Mouse (Mus musculus) neural tube, embryonic 10.5 days (tissue): ENCODE measurements around the gene Bcas3.
A peak's percentile ranks its signal among the peaks of the same experiment; 100 is the strongest.

Experiments used
- DNase-seq: peaks from one replicate; pipeline ENCODE4 v3.0.0-alpha.2; 2017; ENCODE audit warnings: low spot score; ENCODE audit errors: extremely low spot score

Bcas3 gene

GRCm38 (mm10) chr11:85838424-85839257 is 485.7 kb downstream of the Bcas3 start:
- no peak for DNase-seq

GRCm38 (mm10) chr11:85839258-85840030 is 486.5 kb downstream of the Bcas3 start:
- DNase-seq, result peak; percentile 58

DNA sequence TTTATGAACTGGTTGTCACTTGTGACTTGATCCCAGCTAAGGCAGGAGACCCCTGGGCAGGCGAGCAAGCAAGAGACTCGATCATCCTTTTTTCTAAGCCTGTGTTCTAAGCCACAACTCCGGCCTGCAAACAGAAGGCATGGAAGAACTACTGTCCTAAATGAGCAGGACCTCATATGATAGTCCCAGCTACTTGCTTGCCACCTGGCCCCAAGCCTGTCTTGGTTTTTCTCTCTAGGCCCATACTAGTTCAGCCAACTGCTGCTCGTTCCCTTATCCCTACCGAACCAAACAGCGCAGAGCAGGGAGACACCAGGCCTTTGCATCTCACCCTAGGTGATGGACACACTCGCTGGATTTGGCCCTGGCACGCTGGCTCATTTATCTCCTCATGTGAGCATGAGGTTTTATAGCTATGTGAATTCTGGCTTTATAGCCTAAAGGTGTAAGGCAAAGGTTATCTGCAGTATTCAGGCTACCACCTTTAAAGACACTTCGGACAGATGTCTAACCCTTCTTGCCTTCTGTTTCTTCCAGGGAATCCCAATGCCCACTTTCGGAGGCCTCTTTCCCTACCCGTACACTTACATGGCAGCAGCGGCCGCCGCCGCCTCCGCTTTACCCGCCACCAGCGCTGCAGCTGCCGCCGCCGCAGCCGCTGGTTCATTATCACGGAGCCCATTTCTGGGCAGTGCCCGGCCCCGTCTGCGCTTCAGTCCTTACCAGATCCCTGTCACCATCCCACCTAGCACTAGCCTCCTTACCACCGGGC is 487.2 kb downstream of the Bcas3 start:
- DNase-seq, result peak; percentile 63

- DNase-seq, result no peak
These were observed 487.8 kb downstream of the Bcas3 start for GRCm38 (mm10) chr11:85840803-85841145.

GRCm38 (mm10) chr11:85841211-85841681 is 488.3 kb downstream of the Bcas3 start:
- DNase-seq, result peak; percentile 58

DNA sequence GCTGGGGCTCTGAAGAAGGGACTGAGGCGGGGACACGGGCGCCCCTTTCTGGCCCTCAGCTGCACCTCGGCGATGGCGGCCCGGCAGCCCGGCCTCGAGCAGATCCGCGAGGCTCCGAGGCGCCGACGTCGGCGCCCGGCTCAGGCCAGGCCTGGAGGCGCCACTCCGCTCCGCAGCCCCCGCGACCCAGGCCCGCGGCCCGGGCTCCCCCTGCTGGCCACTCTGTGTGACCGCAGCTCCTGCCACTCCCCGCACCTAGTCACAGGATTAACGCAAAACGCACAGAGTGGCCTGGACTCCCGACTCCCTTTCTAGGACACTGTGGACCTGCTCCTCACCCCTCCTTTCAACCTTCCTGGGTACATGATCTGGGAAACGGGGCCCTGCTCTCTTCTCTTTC is 489.0 kb downstream of the Bcas3 start:
- DNase-seq, result peak; percentile 87

DNA sequence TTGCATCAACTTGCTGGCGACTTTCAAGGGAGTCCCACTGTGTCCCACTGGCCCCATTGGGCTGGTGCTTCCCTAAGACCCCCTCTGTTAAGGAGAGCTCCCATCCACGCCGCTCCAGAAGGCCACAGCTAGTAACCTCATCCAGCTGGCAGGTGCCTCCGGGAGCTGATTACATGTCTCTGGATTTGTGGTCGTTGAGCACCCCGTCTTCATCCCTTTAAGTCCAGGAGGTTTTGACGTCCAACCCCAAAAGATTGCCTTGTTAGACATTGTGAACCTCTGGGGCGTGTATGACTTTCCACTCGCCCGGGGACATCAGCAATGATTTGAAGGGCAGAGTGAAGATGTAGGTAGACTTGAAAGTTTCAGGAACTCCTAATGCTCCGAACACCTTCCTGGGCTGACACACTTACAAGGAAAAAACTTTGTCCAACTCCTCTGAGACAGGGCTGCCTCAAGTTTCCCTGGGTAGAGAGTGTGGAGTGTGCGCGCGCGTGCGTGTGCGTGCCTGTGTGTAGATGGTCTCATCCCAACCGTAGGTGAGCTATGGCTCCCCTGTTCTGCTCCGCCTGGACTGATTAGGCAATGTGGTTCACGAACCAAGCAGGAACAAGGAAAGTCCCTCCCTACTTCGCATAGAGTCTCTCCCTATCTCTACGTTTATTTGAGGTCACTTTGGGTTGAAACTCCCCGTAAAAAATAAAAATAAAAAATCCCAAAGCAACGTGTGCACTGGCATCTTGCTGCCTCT is 489.8 kb downstream of the Bcas3 start:
- DNase-seq, result peak; percentile 45

DNA sequence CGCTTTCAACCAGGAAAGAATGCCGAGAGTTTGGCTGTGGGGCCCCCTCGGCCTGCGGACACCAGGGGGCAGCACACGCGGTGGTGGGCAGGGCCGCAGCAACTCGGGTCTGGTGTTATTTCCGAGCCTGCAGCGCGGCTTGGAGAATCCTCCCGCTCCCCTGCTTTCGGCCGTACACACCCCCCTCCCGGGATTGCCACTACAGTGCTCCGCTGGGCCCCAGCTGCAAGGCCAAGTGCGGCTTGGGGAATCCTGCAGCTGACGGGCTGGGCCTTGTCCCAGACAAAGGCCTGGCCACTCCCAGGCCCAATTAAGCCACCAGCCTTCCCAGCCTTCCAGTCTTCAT is 490.4 kb downstream of the Bcas3 start:
- peak; percentile 83 for DNase-seq

DNA sequence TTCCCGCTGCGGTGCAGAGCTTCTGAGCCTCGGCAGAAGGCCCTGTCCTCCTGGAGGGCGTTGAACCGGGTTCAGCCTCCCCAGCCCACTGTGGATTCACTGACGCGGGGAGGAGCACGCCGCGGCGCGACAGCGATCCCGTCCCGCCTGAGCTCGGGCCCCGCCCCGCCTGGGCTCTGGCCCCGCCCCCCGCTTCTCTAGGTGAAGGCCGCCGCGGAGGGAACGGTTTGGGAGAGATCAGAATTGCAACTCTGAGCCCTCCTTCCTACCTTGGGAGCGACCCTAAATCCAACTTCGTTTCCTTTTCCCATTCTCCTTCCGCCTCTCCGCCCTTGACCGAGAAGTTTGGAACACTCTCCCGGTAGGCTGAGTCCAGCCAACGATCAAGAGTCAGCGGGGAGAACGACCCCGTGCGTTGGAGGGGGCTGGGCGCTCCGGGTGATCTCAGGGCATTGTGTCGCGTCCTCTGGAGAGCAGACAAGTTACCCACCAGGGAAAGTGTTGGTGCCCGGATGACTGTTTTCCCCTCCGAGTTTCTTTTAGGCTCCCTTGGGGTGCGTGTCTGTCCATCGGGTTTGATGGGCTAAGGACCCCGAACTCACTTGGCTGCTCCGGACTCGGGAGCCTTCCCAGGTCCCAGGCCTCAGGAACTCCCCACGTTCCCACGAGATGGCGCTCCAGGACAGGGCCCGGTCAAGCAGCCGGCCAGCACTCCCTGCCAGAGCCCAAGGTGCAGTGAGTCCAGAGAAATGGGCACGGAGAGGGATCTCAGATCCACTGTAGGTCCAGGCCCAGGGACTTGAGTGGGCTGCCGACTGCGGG is 491.4 kb downstream of the Bcas3 start:
- peak; percentile 95 for DNase-seq

DNA sequence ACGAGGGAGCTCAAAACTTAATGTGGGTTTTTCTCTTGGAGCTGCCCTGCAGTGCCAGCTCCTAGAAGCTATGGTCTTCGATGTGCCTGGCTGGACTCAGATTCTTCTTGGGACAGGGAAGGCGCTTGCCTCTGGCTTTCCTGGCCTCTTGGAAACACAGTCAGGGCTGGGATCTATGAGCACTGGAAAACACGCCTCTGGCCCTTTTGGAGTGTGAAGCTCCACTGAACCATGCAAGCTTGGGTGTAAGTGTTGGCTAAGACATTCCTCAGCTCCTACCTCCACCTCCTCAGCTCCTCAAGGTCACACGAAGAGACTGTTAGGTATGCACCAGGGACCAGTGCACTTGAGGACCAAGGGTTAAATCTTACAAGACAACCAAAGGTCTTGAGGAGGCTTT is 492.0 kb downstream of the Bcas3 start:
- no peak for DNase-seq

DNA sequence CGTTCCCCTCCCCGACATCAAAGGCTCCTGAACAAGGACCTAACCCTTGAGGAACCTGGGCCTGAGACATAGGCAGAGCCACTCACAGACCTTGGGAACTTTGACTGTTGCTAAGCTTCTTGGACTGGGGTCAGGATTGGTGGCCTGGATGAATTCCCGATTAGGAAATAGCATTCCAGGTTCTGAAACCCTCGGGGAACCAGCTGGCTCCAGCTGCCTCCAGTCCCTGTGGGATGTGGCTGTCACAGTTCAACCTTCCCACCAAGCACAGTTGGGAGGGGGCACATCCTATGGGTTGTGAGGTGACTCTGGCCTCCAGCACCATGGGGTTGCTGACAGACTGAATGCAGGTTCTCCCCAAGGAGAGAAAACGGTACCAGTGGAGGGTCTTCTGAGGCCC is 493.0 kb downstream of the Bcas3 start:
- no peak for DNase-seq

- DNase-seq, result no peak
These were observed 493.5 kb downstream of the Bcas3 start for GRCm38 (mm10) chr11:85846509-85846908.

DNA sequence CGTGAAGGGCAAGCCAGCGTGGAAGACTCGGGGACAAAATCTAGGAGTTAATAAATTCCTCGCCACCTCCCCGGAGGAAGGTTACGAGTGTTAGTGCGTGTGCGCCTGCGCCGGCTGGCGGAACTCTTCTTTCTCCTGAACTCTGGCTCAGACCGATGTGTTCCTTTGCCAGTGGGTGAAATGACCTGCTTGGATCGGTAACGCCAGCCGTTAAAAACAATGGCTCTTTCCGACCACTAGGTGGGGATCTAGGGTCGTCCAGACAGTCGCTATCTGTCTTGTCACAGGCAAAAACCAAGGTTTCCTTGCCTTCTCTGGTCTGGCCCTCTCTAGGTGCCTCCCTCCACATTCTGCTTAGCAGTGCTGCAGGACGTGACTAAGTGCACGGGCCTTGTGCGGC is 496.1 kb downstream of the Bcas3 start:
- peak; percentile 83 for DNase-seq

DNA sequence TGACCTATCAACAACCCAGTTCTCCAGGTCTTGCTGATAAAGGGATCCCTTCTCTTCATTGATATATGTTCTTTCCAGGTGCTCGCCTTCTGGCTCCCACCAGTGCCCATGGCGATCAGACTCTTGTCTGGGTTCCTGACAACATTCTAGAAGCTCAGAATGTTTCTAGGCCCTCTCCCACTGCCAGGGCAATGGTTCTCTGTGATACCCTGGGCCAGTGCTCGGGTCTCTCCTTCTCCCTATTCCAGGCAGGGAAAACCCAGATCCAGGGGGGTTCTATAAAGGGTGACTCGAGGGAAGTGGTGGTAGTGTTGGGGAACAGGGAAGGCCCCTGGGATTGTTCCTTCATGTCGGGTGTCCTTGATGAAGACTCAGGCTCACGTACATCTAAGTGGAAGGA is 497.3 kb downstream of the Bcas3 start, which contains the start of gene Gm11444:
TSS of gene Gm11444 (minus strand) at position 101 of the 400 bp plus-strand sequence.
- DNase-seq, result no peak

DNA sequence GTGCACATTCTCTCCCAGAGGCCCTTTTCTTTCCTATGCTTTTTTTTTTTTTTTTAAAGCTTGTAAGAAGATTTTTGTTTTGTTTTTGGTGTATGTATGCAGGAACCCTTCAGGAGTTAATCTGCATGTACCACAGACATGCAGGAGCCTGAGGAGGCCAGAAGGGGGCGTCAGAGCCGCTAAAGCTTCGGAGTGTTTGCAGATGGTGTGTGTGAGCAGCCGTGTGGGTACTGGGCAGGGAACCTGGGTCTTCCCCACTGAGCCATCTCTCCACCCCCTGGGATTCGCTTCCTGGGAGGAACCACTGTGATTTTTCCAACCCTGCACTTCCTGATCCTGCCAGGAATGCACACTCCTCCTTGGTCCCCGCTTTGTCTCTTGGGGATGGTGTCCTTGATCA is 497.8 kb downstream of the Bcas3 start:
- DNase-seq, result no peak

GRCm38 (mm10) chr11:85857997-85858698 is 505.2 kb downstream of the Bcas3 start:
- DNase-seq, result peak; percentile 32

- DNase-seq, result no peak
These were observed 511.4 kb downstream of the Bcas3 start for GRCm38 (mm10) chr11:85864363-85864762.
